Mouse (Mus musculus): ENCODE measurements at regions not wholly inside any gene's neighbourhood (a gene's known extent, or its start where the extent isn't known, plus 50 kb on each side); places are given as distances from the start of the nearest gene placed in this dataset.

DNA sequence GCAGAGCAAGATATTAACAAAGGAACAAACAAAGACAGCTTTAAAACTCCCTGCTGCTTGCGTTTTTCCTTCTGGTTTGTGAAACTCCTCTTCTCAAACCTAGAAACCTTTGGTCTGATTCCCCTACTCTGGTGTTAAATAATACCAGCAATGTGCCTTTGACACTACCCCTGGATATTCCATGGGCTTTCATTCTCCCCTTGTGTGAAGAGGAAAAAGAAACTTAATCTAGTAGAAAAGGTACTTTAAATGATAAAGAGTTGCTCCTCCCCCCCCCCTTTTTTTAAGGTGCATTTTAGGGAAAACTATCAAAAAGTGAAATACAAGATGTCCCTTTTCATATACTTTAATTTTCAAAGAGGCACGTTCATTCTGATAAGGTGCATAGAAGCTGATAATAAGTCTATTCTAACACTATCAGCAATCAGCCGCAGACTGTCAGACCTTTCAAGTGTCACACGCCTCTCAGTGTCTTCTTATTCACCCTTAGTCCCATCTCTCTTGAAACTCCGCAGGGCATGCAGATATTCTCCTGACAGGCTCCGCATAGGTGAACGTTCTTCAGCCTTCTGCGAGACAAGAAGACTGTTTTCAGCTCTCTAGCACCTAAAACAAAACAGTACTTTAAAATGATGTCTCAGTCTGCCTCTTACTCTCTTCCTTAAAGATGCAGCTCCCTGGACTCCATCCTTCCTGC lies 657.5 kb downstream of the Car8 start:
- H3K4me3 ChIP-seq (replicated peaks in 1 of 3; ENCODE audit: low read depth in 2 of 3, low read length in 2 of 3, poor library complexity in 1 of 3), result no peak overlapping the region
- dilution Hi-C loops (cut with MboI; ENCODE audit: extremely low pct_ligation_motif_present, extremely low pct_unique_long_range_greater_than_20kb, low sequenced_read_pairs) (no loop called here), in situ Hi-C loops (cut with MboI; ENCODE audit: low pct_ligation_motif_present, low pct_unique_long_range_greater_than_20kb, low sequenced_read_pairs) (no loop called here)
- no peak overlapping the region for H3K9ac ChIP-seq (ENCODE audit: insufficient read depth, low read depth)
- H3K36me3 ChIP-seq (replicated peaks in 1 of 2; ENCODE audit: control insufficient read depth in 1 of 2, insufficient read depth in 1 of 2, low read length in 1 of 2), result no peaks in the 10 kb centered on the region
- DNase-seq (ENCODE audit: extremely low read depth), result no peak
- H3K4me1 ChIP-seq (ENCODE audit: control insufficient read depth in 1 of 2, insufficient read depth in 2 of 2), result no peaks in the 10 kb centered on the region
- TF ChIP-seq CTCF (conservative IDR thresholded peaks at IDR 0.05 in 1 of 2, IDR thresholded peaks at IDR 0.05 in 1 of 2; ENCODE audit: low read depth in 2 of 2, low read length in 2 of 2), result no peak
- no peak for TF ChIP-seq EP300 (IDR thresholded peaks at IDR 0.05; ENCODE audit: low read length)
- no peak for TF ChIP-seq TCF12 (IDR thresholded peaks at IDR 0.05; ENCODE audit: low read depth, low read length)
- TF ChIP-seq ZNF384 (IDR thresholded peaks at IDR 0.05; ENCODE audit: low read depth, low read length), result no peak
- no peak for TF ChIP-seq E2F4 (IDR thresholded peaks at IDR 0.05; ENCODE audit: insufficient replicate concordance, low read depth, low read length)
- no peak for TF ChIP-seq SMC3 (IDR thresholded peaks at IDR 0.05; ENCODE audit: low read depth, low read length)
- no peaks in the 10 kb centered on the region for H3K27me3 ChIP-seq (replicated peaks)
- H3K79me2 ChIP-seq (replicated peaks; ENCODE audit: control insufficient read depth, extremely low read depth, insufficient read depth, poor library complexity, severe bottlenecking), result no peaks in the 10 kb centered on the region
- no peaks in the 10 kb centered on the region for H3K9me3 ChIP-seq (replicated peaks; ENCODE audit: low read length)
- H3K27ac ChIP-seq (ENCODE audit: insufficient read depth, low read depth), result no peak overlapping the region
- peak overlapping the region; percentile 56; the same call in 1 of the 2 replicates for H3K4me2 ChIP-seq (ENCODE audit: insufficient read depth, low read depth, poor library complexity, severe bottlenecking)

GRCm38 (mm10) chr4:7580554-7581219 lies 658.2 kb downstream of the Car8 start:
- Histone ChIP-seq H3K79me2 (replicated peaks; ENCODE audit: control insufficient read depth, extremely low read depth, insufficient read depth, poor library complexity, severe bottlenecking) (no peaks in the 10 kb centered on the region), H3K9me3 (replicated peaks; ENCODE audit: low read length) (no peaks in the 10 kb centered on the region), H3K4me3 (replicated peaks in 1 of 3; ENCODE audit: low read depth in 2 of 3, low read length in 2 of 3, poor library complexity in 1 of 3) (no peak overlapping the region), H3K27me3 (replicated peaks) (no peaks in the 10 kb centered on the region), H3K27ac (ENCODE audit: insufficient read depth, low read depth) (no peak overlapping the region), H3K9ac (ENCODE audit: insufficient read depth, low read depth) (no peak overlapping the region), H3K4me2 (ENCODE audit: insufficient read depth, low read depth, poor library complexity, severe bottlenecking) (peak overlapping the region; percentile 56), H3K36me3 (replicated peaks in 1 of 2; ENCODE audit: control insufficient read depth in 1 of 2, insufficient read depth in 1 of 2, low read length in 1 of 2) (no peaks in the 10 kb centered on the region), H3K4me1 (ENCODE audit: control insufficient read depth in 1 of 2, insufficient read depth in 2 of 2) (no peaks in the 10 kb centered on the region)
- dilution Hi-C loops (cut with MboI; ENCODE audit: extremely low pct_ligation_motif_present, extremely low pct_unique_long_range_greater_than_20kb, low sequenced_read_pairs) (no loop called here), in situ Hi-C loops (cut with MboI; ENCODE audit: low pct_ligation_motif_present, low pct_unique_long_range_greater_than_20kb, low sequenced_read_pairs) (no loop called here)
- TF ChIP-seq PAX5 (IDR thresholded peaks at IDR 0.05; ENCODE audit: low read length) (no peak), MYC (IDR thresholded peaks at IDR 0.05; ENCODE audit: low read depth, low read length) (no peak), ZNF384 (IDR thresholded peaks at IDR 0.05; ENCODE audit: low read depth, low read length) (peak; percentile 79), JUN (IDR thresholded peaks at IDR 0.05; ENCODE audit: insufficient read depth, low read depth, low read length) (no peak)
- peak; percentile 12 for DNase-seq (ENCODE audit: extremely low read depth)

DNA sequence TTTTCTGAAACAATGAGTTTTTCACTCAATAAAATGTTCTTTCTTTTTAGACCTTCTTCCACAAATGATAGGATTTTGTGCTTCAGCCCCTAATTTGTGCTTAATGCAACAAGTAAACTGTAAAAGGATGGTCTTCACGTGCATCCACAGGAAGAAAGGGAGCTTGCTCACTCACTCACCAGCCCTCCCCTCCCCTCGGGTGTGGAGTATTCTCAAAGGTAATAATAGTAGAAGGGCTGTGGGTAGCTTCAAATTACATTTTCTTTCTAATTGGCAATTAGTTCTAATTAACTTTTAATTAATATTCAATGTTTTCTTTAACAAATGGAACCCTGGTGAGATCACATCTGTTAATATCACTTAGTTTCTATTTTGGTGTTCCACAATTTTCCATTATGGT lies 664.8 kb downstream of the Car8 start:
- TF ChIP-seq ZMIZ1 (IDR thresholded peaks at IDR 0.05; ENCODE audit: low read depth, low read length) (no peak), MYC (IDR thresholded peaks at IDR 0.05; ENCODE audit: low read depth, low read length) (no peak), MAX (IDR thresholded peaks at IDR 0.05; ENCODE audit: low read length) (no peak), MAFK (IDR thresholded peaks at IDR 0.05; ENCODE audit: insufficient replicate concordance, low read length) (no peak), RAD21 (IDR thresholded peaks at IDR 0.05; ENCODE audit: low read depth, low read length) (no peak), POLR2A (IDR thresholded peaks at IDR 0.05; ENCODE audit: low read depth, low read length) (no peak), NRF1 (IDR thresholded peaks at IDR 0.05; ENCODE audit: low read depth, low read length) (no peak), JUND (conservative IDR thresholded peaks at IDR 0.05; ENCODE audit: low read depth, low read length) (no peak)

More for the DNA sequence above, 664.8 kb downstream of the Car8 start:
- Histone ChIP-seq H3K36me3 (replicated peaks in 1 of 2; ENCODE audit: control insufficient read depth in 1 of 2, insufficient read depth in 1 of 2, low read length in 1 of 2) (no peaks in the 10 kb centered on the region), H3K4me3 (replicated peaks in 1 of 3; ENCODE audit: low read depth in 2 of 3, low read length in 2 of 3, poor library complexity in 1 of 3) (no peak overlapping the region), H3K79me2 (replicated peaks; ENCODE audit: control insufficient read depth, extremely low read depth, insufficient read depth, poor library complexity, severe bottlenecking) (no peaks in the 10 kb centered on the region), H3K9ac (ENCODE audit: insufficient read depth, low read depth) (no peak overlapping the region), H3K4me1 (ENCODE audit: control insufficient read depth in 1 of 2, insufficient read depth in 2 of 2) (no peaks in the 10 kb centered on the region), H3K4me2 (ENCODE audit: insufficient read depth, low read depth, poor library complexity, severe bottlenecking) (no peak overlapping the region), H3K27me3 (replicated peaks) (no peaks in the 10 kb centered on the region), H3K27ac (ENCODE audit: insufficient read depth, low read depth) (no peak overlapping the region), H3K9me3 (replicated peaks; ENCODE audit: low read length) (no peaks in the 10 kb centered on the region)
- in situ Hi-C loops (cut with MboI; ENCODE audit: low pct_ligation_motif_present, low pct_unique_long_range_greater_than_20kb, low sequenced_read_pairs) (no loop called here), dilution Hi-C loops (cut with MboI; ENCODE audit: extremely low pct_ligation_motif_present, extremely low pct_unique_long_range_greater_than_20kb, low sequenced_read_pairs) (no loop called here)
- no peak for DNase-seq (ENCODE audit: extremely low read depth)

Measured in CH12.LX (cell line).